Comparison of ENCODE assay signal across 39 mouse cellular contexts in genomic region chr11:117476554-117477107, GRCm38 (mm10). TPM values are rescaled to one million over a fixed set of nuclear protein-coding genes. Genes with fewer than 3 reads are reported as not detected.
DNase-seq lines count a peak whose midpoint lies in the region; ATAC-seq and TF ChIP-seq lines count a peak whose summit lies in the region.
"Had no signal": no experiment of that assay in that cellular context is flagged by ENCODE, and none has a peak within 500 bp of the region (broad histone marks: within the 10 kb centered on the region; RNA-seq: fewer than 3 reads in every experiment).

No protein-coding gene starts in this region.

- no peak overlapping the region for H3K4me2 ChIP-seq in hindbrain, embryonic 14.5 days (replicated peaks)
- peak overlapping the region; percentile 64 for H3K4me2 ChIP-seq in CH12.LX (ENCODE audit: insufficient read depth, low read depth, poor library complexity, severe bottlenecking)
- H3K4me2 ChIP-seq: hindbrain, embryonic 15.5 days; liver, embryonic 12.5 days; midbrain, embryonic 12.5 days; neural tube, embryonic 15.5 days had no signal

- dilution Hi-C loops in CH12.LX (cut with MboI; ENCODE audit: extremely low pct_ligation_motif_present, extremely low pct_unique_long_range_greater_than_20kb, low sequenced_read_pairs) = no loop called here

- H3K36me3 ChIP-seq in hindbrain, embryonic 10.5 days = peaks cover 5% of the 10 kb centered on the region; the same call in 1 of the 2 replicates
- H3K36me3 ChIP-seq in hindbrain, embryonic 14.5 days (replicated peaks; ENCODE audit: control insufficient read depth, insufficient read depth) = no peaks in the 10 kb centered on the region
- no peaks in the 10 kb centered on the region for H3K36me3 ChIP-seq in thymus, adult 2 months (ENCODE audit: control insufficient read depth, insufficient read depth, low read length)
- H3K36me3 ChIP-seq in CH12.LX (replicated peaks in 1 of 2; ENCODE audit: control insufficient read depth in 1 of 2, insufficient read depth in 1 of 2, low read length in 1 of 2) = peaks cover 0 to 5% of the 10 kb centered on the region in 2 experiments
- H3K36me3 ChIP-seq: heart, embryonic 12.5 days; hindbrain, embryonic 15.5 days; liver, embryonic 12.5 days; midbrain, embryonic 12.5 days; neural tube, embryonic 15.5 days had no signal

- no peaks in the 10 kb centered on the region for H3K79me2 ChIP-seq in CH12.LX (replicated peaks; ENCODE audit: control insufficient read depth, extremely low read depth, insufficient read depth, poor library complexity, severe bottlenecking)

- TF ChIP-seq EP300 in CH12.LX (IDR thresholded peaks at IDR 0.05; ENCODE audit: low read length) = peak; percentile 96

- H3K27me3 ChIP-seq in hindbrain, embryonic 10.5 days (ENCODE audit: insufficient read depth, poor library complexity, severe bottlenecking) = peaks cover 14% of the 10 kb centered on the region
- H3K27me3 ChIP-seq in hindbrain, embryonic 14.5 days (ENCODE audit: control insufficient read depth, insufficient read depth, low read length) = no peaks in the 10 kb centered on the region
- no peaks in the 10 kb centered on the region; the same call in 1 of the 2 replicates for H3K27me3 ChIP-seq in thymus, adult 2 months (ENCODE audit: control insufficient read depth, insufficient read depth, low read length)
- H3K27me3 ChIP-seq in CH12.LX (replicated peaks) = no peaks in the 10 kb centered on the region
- H3K27me3 ChIP-seq: Patski had no signal

- WGBS in hindbrain, embryonic 10.5 days = 60% methylated on average over 5 of the region's 5 CpGs
- 65% methylated on average over 5 of the region's 5 CpGs for WGBS in hindbrain, embryonic 14.5 days
- WGBS in thymus, adult 2 months = 11% methylated on average over 5 of the region's 5 CpGs

- peak overlapping the region; percentile 60 for H3K27ac ChIP-seq in hindbrain, embryonic 10.5 days
- no peak overlapping the region for H3K27ac ChIP-seq in hindbrain, embryonic 14.5 days
- H3K27ac ChIP-seq in thymus, adult 2 months (ENCODE audit: control insufficient read depth, insufficient read depth, low read length) = no peak overlapping the region
- peak overlapping the region; percentile 60 for H3K27ac ChIP-seq in CH12.LX (ENCODE audit: insufficient read depth, low read depth)
- H3K27ac ChIP-seq: heart, adult 2 months; hindbrain, embryonic 15.5 days; liver, embryonic 12.5 days; midbrain, embryonic 12.5 days; neural tube, embryonic 15.5 days had no signal

- TF ChIP-seq POLR2A in thymus, adult 2 months (IDR thresholded peaks at IDR 0.05; ENCODE audit: control insufficient read depth, extremely low read depth, insufficient read depth, low read length, poor library complexity) = no peak
- TF ChIP-seq POLR2A in CH12.LX (IDR thresholded peaks at IDR 0.05; ENCODE audit: low read depth, low read length) = peak; percentile 56; the same call in 1 of the 2 replicates

- ATAC-seq in hindbrain, embryonic 14.5 days (ENCODE audit: low FRiP score) = no peak
- 0 out of 2 replicates have a peak, but pooled peaks have one; percentile 27 for ATAC-seq in common myeloid progenitor, adult 5-6 weeks (replicated peaks; ENCODE audit: low read depth, poor library complexity, severe bottlenecking)
- no peak for ATAC-seq in erythroid progenitor cell, adult 5-6 weeks (replicated peaks; ENCODE audit: low FRiP score, poor library complexity, severe bottlenecking)
- ATAC-seq: forebrain, embryonic 14.5 days; inflammation-experienced regulatory T-cells, adult 6 months; liver, postnatal 0 days; Patski had no signal

- no peak for TF ChIP-seq CTCF in thymus, adult 2 months (IDR thresholded peaks at IDR 0.05; ENCODE audit: borderline replicate concordance, control insufficient read depth, extremely low read depth, insufficient read depth, low read length, poor library complexity)
- TF ChIP-seq CTCF in CH12.LX (conservative IDR thresholded peaks at IDR 0.05 in 1 of 2, IDR thresholded peaks at IDR 0.05 in 1 of 2; ENCODE audit: low read depth in 2 of 2, low read length in 2 of 2) = no peak

- H3K4me3 ChIP-seq in hindbrain, embryonic 10.5 days = no peak overlapping the region
- no peak overlapping the region for H3K4me3 ChIP-seq in hindbrain, embryonic 14.5 days (replicated peaks; ENCODE audit: low read length)
- H3K4me3 ChIP-seq in thymus, adult 2 months (ENCODE audit: control insufficient read depth, insufficient read depth, low read length) = no peak overlapping the region
- H3K4me3 ChIP-seq in CH12.LX (replicated peaks in 1 of 3; ENCODE audit: low read depth in 2 of 3, low read length in 2 of 3, poor library complexity in 1 of 3) = peak overlapping the region in 2 of 3 experiments; percentile 58 to 79
- H3K4me3 ChIP-seq: erythroblast, embryonic 14.5 days; heart, adult 2 months; heart, embryonic 12.5 days; hindbrain, embryonic 15.5 days; liver, embryonic 12.5 days; midbrain, embryonic 12.5 days; neural tube, embryonic 15.5 days had no signal

- H3K4me1 ChIP-seq in hindbrain, embryonic 10.5 days (replicated peaks) = peaks cover 59% of the 10 kb centered on the region
- peaks cover 33% of the 10 kb centered on the region for H3K4me1 ChIP-seq in hindbrain, embryonic 14.5 days (replicated peaks; ENCODE audit: control insufficient read depth, insufficient read depth, low read length)
- H3K4me1 ChIP-seq in thymus, adult 2 months (replicated peaks; ENCODE audit: control insufficient read depth, insufficient read depth, low read length) = peaks cover 19% of the 10 kb centered on the region
- peaks cover 43 to 86% of the 10 kb centered on the region in 2 experiments for H3K4me1 ChIP-seq in CH12.LX (ENCODE audit: control insufficient read depth in 1 of 2, insufficient read depth in 2 of 2)
- H3K4me1 ChIP-seq: liver, embryonic 12.5 days had no signal

- peaks cover 8% of the 10 kb centered on the region; the same call in 1 of the 2 replicates for H3K9me3 ChIP-seq in hindbrain, embryonic 10.5 days
- H3K9me3 ChIP-seq in hindbrain, embryonic 14.5 days (ENCODE audit: control insufficient read depth, low read length) = no peaks in the 10 kb centered on the region
- peaks cover 24% of the 10 kb centered on the region for H3K9me3 ChIP-seq in CH12.LX (replicated peaks; ENCODE audit: low read length)
- H3K9me3 ChIP-seq: hindbrain, embryonic 15.5 days; liver, embryonic 12.5 days; midbrain, embryonic 12.5 days; neural tube, embryonic 15.5 days had no signal

- peak; percentile 13 for TF ChIP-seq RAD21 in CH12.LX (IDR thresholded peaks at IDR 0.05; ENCODE audit: low read depth, low read length)

- no peak overlapping the region for H3K9ac ChIP-seq in hindbrain, embryonic 14.5 days
- no peak overlapping the region for H3K9ac ChIP-seq in CH12.LX (ENCODE audit: insufficient read depth, low read depth)
- H3K9ac ChIP-seq: heart, embryonic 12.5 days; hindbrain, embryonic 15.5 days; liver, embryonic 12.5 days; liver, postnatal 0 days; midbrain, embryonic 12.5 days; neural tube, embryonic 15.5 days had no signal

- in situ Hi-C loops in CH12.LX (cut with MboI; ENCODE audit: low pct_ligation_motif_present, low pct_unique_long_range_greater_than_20kb, low sequenced_read_pairs) = loop anchor here (5.0 to 10.0 kb wide), 4 partner anchors 49 to 348 kb away; partner anchors contain the start of genes Afmid and Tk1

- DNase-seq in hindbrain, embryonic 10.5 days (ENCODE audit: low spot score) = no peak
- DNase-seq in hindbrain, embryonic 14.5 days (ENCODE audit: low spot score) = no peak
- peak; percentile 9 for DNase-seq in thymus, adult 2 months
- DNase-seq in thymus, postnatal 4 days = no peak
- DNase-seq in CH12.LX (ENCODE audit: extremely low read depth) = peak; percentile 97
- no peak for DNase-seq in spleen, postnatal 4 days (ENCODE audit: low spot score in 2 of 2)
- DNase-seq: cerebellum, adult 9-10 months; gastrocnemius, adult 2 months; gastrocnemius, postnatal 36 days; heart, adult 2 months; heart, postnatal 4 days; kidney, adult 11 months; kidney, postnatal 14 days; left cerebral cortex, postnatal 4 days; liver, postnatal 0 days; lung, postnatal 36 days; retina, postnatal 1 day; right cerebral cortex, postnatal 25 days had no signal

TF ChIP-seq in CH12.LX, 34 proteins besides CTCF, POLR2A, EP300 and RAD21 (continues in another document):
- TF ChIP-seq HCFC1 (IDR thresholded peaks at IDR 0.05; ENCODE audit: low read depth, low read length) = 0 out of 2 replicates have a peak, but pooled peaks have one; percentile 10
- no peak for TF ChIP-seq USF1 (IDR thresholded peaks at IDR 0.05; ENCODE audit: low read depth, low read length)
- TF ChIP-seq PAX5 (IDR thresholded peaks at IDR 0.05; ENCODE audit: low read length) = no peak
- TF ChIP-seq MEF2A (IDR thresholded peaks at IDR 0.05; ENCODE audit: borderline replicate concordance, low read depth, low read length) = peak; percentile 72; the same call in 1 of the 2 replicates
- TF ChIP-seq GABPA (IDR thresholded peaks at IDR 0.05; ENCODE audit: insufficient replicate concordance, low read depth, low read length) = no peak
- no peak for TF ChIP-seq USF2 (conservative IDR thresholded peaks at IDR 0.05; ENCODE audit: low read depth, low read length)
- no peak for TF ChIP-seq ZC3H11A (IDR thresholded peaks at IDR 0.05; ENCODE audit: low read depth, low read length)
- TF ChIP-seq NRF1 (IDR thresholded peaks at IDR 0.05; ENCODE audit: low read depth, low read length) = no peak
- TF ChIP-seq MAFK (IDR thresholded peaks at IDR 0.05; ENCODE audit: insufficient replicate concordance, low read length) = no peak
- TF ChIP-seq RCOR1 (conservative IDR thresholded peaks at IDR 0.05; ENCODE audit: low read depth, low read length) = peak; percentile 41; the same call in 1 of the 2 replicates
- TF ChIP-seq CHD1 (IDR thresholded peaks at IDR 0.05; ENCODE audit: low read depth, low read length) = no peak; the same call in 1 of the 2 replicates
- TF ChIP-seq TCF12 (IDR thresholded peaks at IDR 0.05; ENCODE audit: low read depth, low read length) = peak; percentile 98
- peak; percentile 79 for TF ChIP-seq MYC (IDR thresholded peaks at IDR 0.05; ENCODE audit: low read depth, low read length)
- TF ChIP-seq CHD2 (IDR thresholded peaks at IDR 0.05; ENCODE audit: low read length) = peak; percentile 81
- TF ChIP-seq E2F4 (IDR thresholded peaks at IDR 0.05; ENCODE audit: insufficient replicate concordance, low read depth, low read length) = no peak
- no peak for TF ChIP-seq ZMIZ1 (IDR thresholded peaks at IDR 0.05; ENCODE audit: low read depth, low read length)

RNA-seq across cellular contexts. Expression of gene Gm11733, which starts 7.5 kb away (rescaled TPM):
- not detected in 2 replicates for polyA plus RNA-seq in hindbrain, embryonic 10.5 days (2016; fragmentation: Nextera tagmentation; extraction: Ambion mirVana)
- not detected in 2 replicates for polyA plus RNA-seq in hindbrain, embryonic 14.5 days (2014; fragmentation: Nextera tagmentation; extraction: Ambion mirVana)
- polyA plus RNA-seq in thymus, adult 2 months (2012; rRNA removed) = 0.05 TPM in 1 of 2 replicates, not detected in the other
- total RNA-seq in CH12.LX (2012; rRNA removed) = 0.08 TPM in 1 of 2 replicates, not detected in the other
- 0.12 TPM in 1 of 2 replicates, not detected in the other for total RNA-seq in CH12.LX (2014; rRNA removed)
- polyA plus RNA-seq in CH12.LX (2012; ENCODE audit: insufficient read length, low read depth) = 0.10 TPM in 1 of 2 replicates, not detected in the other
- not detected in 2 replicates for total RNA-seq in common myeloid progenitor, adult 5-6 weeks (2017)
- not detected in 2 replicates for total RNA-seq in erythroid progenitor cell, adult 5-6 weeks (2015; ENCODE audit: low replicate concordance)
- total RNA-seq in erythroid progenitor cell, adult 5-6 weeks (2017; ENCODE audit: low replicate concordance) = not detected in 2 replicates
- total RNA-seq: adrenal gland, postnatal 4 days; gastrocnemius, adult 2 months; gastrocnemius, postnatal 36 days; heart, adult 2 months; heart, postnatal 4 days; layer of hippocampus, postnatal 14 days; left cerebral cortex, postnatal 4 days; megakaryocyte, adult 5-6 weeks; MEL had no signal
- polyA plus RNA-seq: erythroblast, embryonic 14.5 days; heart, embryonic 12.5 days; heart, postnatal 0 days; hindbrain, embryonic 15.5 days; inflammation-experienced regulatory T-cells, adult 6 months; kidney, embryonic 14.5 days; limb, embryonic 14.5 days; liver, embryonic 12.5 days; liver, postnatal 0 days; lung, embryonic 16.5 days; midbrain, embryonic 12.5 days; stomach, embryonic 14.5 days; testis, adult 2 months had no signal

Comparison
In these comparisons a context has a peak if more than half of its experiments do, and no peak if none do; other contexts are left out.
1. DNase-seq: peak in thymus, adult 2 months (single experiment) and CH12.LX (single experiment); none in hindbrain, embryonic 10.5 days (single experiment), hindbrain, embryonic 14.5 days (single experiment), thymus, postnatal 4 days (single experiment) and spleen, postnatal 4 days (0 of 2).
2. H3K27ac ChIP-seq: peak in hindbrain, embryonic 10.5 days (single experiment) and CH12.LX (single experiment); none in hindbrain, embryonic 14.5 days (single experiment) and thymus, adult 2 months (single experiment).
3. H3K4me3 ChIP-seq: peak in CH12.LX (2 of 3); none in hindbrain, embryonic 10.5 days (single experiment), hindbrain, embryonic 14.5 days (single experiment) and thymus, adult 2 months (single experiment).